Mouse (Mus musculus) testis, adult 10 weeks (tissue): Measurements from ENCODE around the gene Cfp. TPM values are rescaled to one million over a fixed set of nuclear protein-coding genes. Genes with fewer than 3 reads are reported as not detected.

Source experiments
- polyA plus RNA-seq: library from polyadenylated mRNA; stranded (reverse); fragments of 350-450 nt; fragmentation: Illumina TruSeq; extraction: RNeasy Lipid Tissue Mini Kit (QIAGEN cat#74804); gene quantifications from one replicate; pipeline ENCODE4 v1.2.3, GENCODE M21; 2014; ENCODE audit warnings: low read depth, low replicate concordance

Gene Cfp
- polyA plus RNA-seq, result 0.21 TPM

GRCm38 (mm10) chrX:20931364-20931763 lies at the start of gene Cfp:
Gene Cfp, minus strand, starts transcription at chrX:20931555.

GRCm38 (mm10) chrX:20961477-20962378 lies 30.4 kb upstream of the Cfp start, which contains the start of gene Uxt:
Gene Uxt, minus strand, starts transcription at chrX:20962017.

GRCm38 (mm10) chrX:20950191-20950880 lies 19.0 kb upstream of the Cfp start, which contains the start of gene Elk1:
Gene Elk1, minus strand, starts transcription at chrX:20950608.

GRCm38 (mm10) chrX:20920844-20921364 lies 10.5 kb downstream of the Cfp start, which contains the start of gene Syn1:
Gene Syn1, minus strand, starts transcription at chrX:20921004.

Other genes with a start within 250 kb of the Cfp start
- 38.3 TPM for gene Cdk16, start 243.6 kb downstream of the Cfp start, polyA plus RNA-seq
- gene Usp11, start 227.6 kb downstream of the Cfp start, polyA plus RNA-seq, result 2.5 TPM
- gene Araf, start 133.7 kb downstream of the Cfp start, polyA plus RNA-seq, result 13.5 TPM
- gene Timp1, start 61.4 kb downstream of the Cfp start, polyA plus RNA-seq, result 0.56 TPM
- gene Syn1, start 10.6 kb downstream of the Cfp start, polyA plus RNA-seq, result 0.25 TPM
- 2.1 TPM for gene Elk1, start 19.1 kb upstream of the Cfp start, polyA plus RNA-seq
- gene Uxt, start 30.5 kb upstream of the Cfp start, polyA plus RNA-seq, result 6.1 TPM
- gene Zfp182, start 130.8 kb upstream of the Cfp start, polyA plus RNA-seq, result 6.3 TPM
- 32.3 TPM for gene Spaca5, start 136.9 kb upstream of the Cfp start, polyA plus RNA-seq
- 1.8 TPM for gene Zfp300, start 158.0 kb upstream of the Cfp start, polyA plus RNA-seq
- gene Ssxa1, start 184.3 kb upstream of the Cfp start, polyA plus RNA-seq, result 11.4 TPM
- gene Gm21876, start 244.1 kb upstream of the Cfp start, polyA plus RNA-seq, result 28.4 TPM